Mouse (Mus musculus) olfactory bulb, adult 2 months (tissue): ENCODE results near the gene Plekhg3.

Experiments
- CTCF ChIP-seq: fragments of 200-500 bp; IDR thresholded peaks from 2 replicates; pipeline ENCODE4 v1.5.1; 2012; ENCODE audit warnings: low read depth, mild to moderate bottlenecking, low read length, moderate library complexity; ENCODE audit not compliant: insufficient read depth
- POLR2A ChIP-seq: fragments of 200-500 bp; IDR thresholded peaks from 2 replicates; pipeline ENCODE4 v1.6.1; 2012; ENCODE audit warnings: mild to moderate bottlenecking, low read depth, low read length, moderate library complexity; ENCODE audit not compliant: insufficient read depth

DNA sequence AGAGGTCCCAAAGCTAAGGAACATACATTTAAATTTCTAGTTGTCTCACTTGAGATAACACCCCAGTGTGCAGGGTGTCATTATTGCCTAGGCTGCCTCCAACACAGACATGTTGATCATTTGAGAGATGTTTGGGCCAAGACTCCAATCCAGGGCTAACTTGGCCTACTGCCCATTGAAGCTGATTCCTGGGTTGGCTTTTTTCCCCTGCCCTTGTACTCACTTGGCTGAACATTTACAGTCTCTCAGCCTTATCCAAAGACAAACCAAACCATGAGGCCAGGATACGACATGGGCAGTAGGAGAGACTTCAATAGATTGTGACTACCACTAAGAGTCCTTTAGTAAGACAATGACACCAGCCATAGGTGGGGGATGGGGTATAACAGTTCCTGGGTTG lies 18.0 kb upstream of the Plekhg3 start:
- TF ChIP-seq CTCF = no peak
- TF ChIP-seq POLR2A = no peak
